Mouse (Mus musculus) bone marrow, adult 2 months (tissue): ENCODE measurements around the gene Hjurp. TPM values are rescaled to one million over a fixed set of nuclear protein-coding genes. Genes with fewer than 3 reads are reported as not detected.
"Not testable (repeated sequence)": the region's sequence is repeated elsewhere in the genome, so short reads cannot be mapped to it uniquely, and the experiment has no call there.

Experiments used
- H3K27ac ChIP-seq: fragments of 200-500 bp; 2 replicates; pipeline ENCODE4 v1.5.1; 2012; ENCODE audit warnings: low read depth, mild to moderate bottlenecking, control low read depth, inconsistent platforms, low read length; ENCODE audit not compliant: control insufficient read depth, poor library complexity, insufficient read depth
- H3K4me1 ChIP-seq: fragments of 200-500 bp; 2 replicates; pipeline ENCODE4 v1.6.1; 2011; ENCODE audit warnings: low read length; ENCODE audit not compliant: control insufficient read depth, insufficient read depth
- H3K4me3 ChIP-seq: fragments of 200-500 bp; replicated peaks from 2 replicates; pipeline ENCODE3; 2011; ENCODE audit warnings: mild to moderate bottlenecking, low read depth, low read length, control low read depth; ENCODE audit not compliant: control insufficient read depth
- CTCF ChIP-seq: fragments of 200-500 bp; IDR thresholded peaks from 2 replicates; pipeline ENCODE4 v1.5.1; 2011; ENCODE audit warnings: low read length, control low read depth; ENCODE audit not compliant: control insufficient read depth, insufficient read depth
- POLR2A ChIP-seq: fragments of 200-500 bp; IDR thresholded peaks from 2 replicates; pipeline ENCODE4 v1.6.1; 2011; ENCODE audit warnings: low read depth, mild to moderate bottlenecking, control low read depth, low read length, borderline replicate concordance; ENCODE audit not compliant: control insufficient read depth
- WGBS: fragments of 180-500 bp; shearing (Covaris S2); methylation state at CpG from one replicate; pipeline ENCODE4 v1.1.7; 2018; 5-methylcytosine and 5-hydroxymethylcytosine counted together
- polyA plus RNA-seq: library from polyadenylated mRNA; stranded (reverse); fragments of >200 nt; gene quantifications from 2 replicates; pipeline ENCODE4 v1.2.4, GENCODE M21; 2011; ENCODE audit warnings: low replicate concordance; ENCODE audit not compliant: missing spikeins, insufficient read depth, insufficient read length

The Hjurp gene
- polyA plus RNA-seq, 1 experiment = 135 TPM

DNA sequence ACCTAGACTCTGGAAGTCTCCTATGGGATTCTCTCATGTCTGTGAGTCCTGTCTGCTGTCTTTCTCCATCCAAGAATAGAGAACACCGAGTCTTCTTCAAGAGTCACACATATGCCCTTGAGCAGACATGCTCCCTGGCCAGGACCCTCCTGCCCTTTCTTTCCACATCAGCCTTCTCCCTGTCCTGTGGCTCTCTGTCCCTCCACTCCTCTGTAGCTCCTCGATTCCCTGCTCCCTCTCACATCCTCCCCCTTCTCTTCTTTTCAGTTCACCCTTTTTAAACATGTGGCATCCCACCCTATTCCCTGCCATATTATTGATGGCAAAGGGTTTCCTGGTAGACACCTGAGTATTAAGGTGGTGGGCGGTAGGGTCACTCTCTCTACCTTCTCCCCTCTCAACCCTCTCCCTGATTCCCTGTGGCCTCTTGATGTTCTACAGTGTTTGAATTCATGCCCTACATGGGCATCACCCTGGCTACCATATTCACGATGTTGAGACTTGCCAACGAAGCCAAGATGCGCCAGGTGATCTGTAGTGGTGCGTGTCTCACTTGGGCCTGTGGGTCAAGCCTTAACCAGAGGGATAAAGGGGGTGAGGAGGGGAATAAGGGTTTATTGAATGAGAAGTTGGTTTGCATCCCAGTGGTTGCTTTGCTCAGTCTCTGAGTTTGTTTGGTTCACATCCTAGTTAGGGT, 45.5 kb downstream of the Hjurp start:
- TF ChIP-seq POLR2A (no peak), CTCF (no peak)
- Histone ChIP-seq H3K27ac (no peak overlapping the region), H3K4me3 (no peak overlapping the region), H3K4me1 (no peaks in the 10 kb centered on the region)
- 62% methylated on average over 7 of the region's 7 CpGs for WGBS

DNA sequence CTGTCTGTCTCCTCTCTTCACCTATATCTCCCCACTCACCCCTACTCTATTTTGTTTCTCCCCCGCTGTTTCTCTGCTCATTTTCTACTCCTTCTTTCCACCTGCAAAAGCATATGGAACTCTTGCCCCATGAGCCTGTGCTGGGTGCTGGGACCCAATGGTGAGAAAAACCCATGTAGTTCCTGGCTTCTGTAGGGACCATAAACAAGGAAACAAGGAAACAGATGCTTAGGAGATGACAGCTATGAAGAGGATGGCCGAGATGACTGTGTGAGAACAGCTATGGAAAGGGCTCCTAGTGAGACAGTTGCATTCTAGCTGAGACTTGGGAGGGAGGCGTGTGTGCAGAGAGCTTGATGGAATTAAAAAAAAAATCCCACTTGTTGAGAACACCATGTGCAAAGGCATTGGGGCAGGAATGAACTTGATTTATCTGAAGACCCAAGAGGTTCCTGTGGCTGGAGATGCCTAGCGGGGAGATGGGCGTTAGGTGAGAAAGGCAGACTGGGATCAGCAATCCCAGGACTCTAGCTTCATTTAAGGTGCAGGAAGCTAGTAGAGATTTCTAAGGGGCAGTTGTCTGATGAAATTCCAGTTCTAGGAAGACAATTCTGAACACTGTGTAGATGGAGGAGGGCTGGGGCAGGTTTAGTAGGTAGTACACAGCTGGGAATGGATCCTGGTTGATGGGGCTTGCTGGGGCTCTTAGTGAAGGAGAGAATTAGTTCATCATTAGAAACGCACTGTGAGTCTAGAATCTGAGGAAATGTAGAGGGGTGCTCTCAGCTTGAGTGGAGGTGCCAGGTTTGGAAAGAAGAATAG, 46.2 kb downstream of the Hjurp start:
- no peak for TF ChIP-seq POLR2A
- TF ChIP-seq CTCF = no peak
- Histone ChIP-seq H3K4me3 (no peak overlapping the region), H3K27ac (no peak overlapping the region), H3K4me1 (no peaks in the 10 kb centered on the region; the same call in 1 of the 2 replicates)
- WGBS = 73% methylated on average over 6 of the region's 6 CpGs

- Histone ChIP-seq H3K27ac (no peak overlapping the region), H3K4me1 (no peaks in the 10 kb centered on the region; the same call in 1 of the 2 replicates), H3K4me3 (no peak overlapping the region)
- 70% methylated on average over 7 of the region's 7 CpGs for WGBS
- TF ChIP-seq POLR2A = no peak
- TF ChIP-seq CTCF = no peak
These were observed 47.0 kb downstream of the Hjurp start for GRCm38 (mm10) chr1:88230421-88230820.

- TF ChIP-seq POLR2A = no peak
- no peak for TF ChIP-seq CTCF
- H3K27ac ChIP-seq = no peak overlapping the region
- H3K4me1 ChIP-seq = no peaks in the 10 kb centered on the region; the same call in 1 of the 2 replicates
- H3K4me3 ChIP-seq = no peak overlapping the region
- 78% methylated on average over 5 of the region's 5 CpGs for WGBS
These were observed 47.4 kb downstream of the Hjurp start for GRCm38 (mm10) chr1:88229986-88230385.

- no peak for TF ChIP-seq POLR2A
- TF ChIP-seq CTCF = no peak
- WGBS = 73% methylated on average over 3 of the region's 3 CpGs
- Histone ChIP-seq H3K4me3 (no peak overlapping the region), H3K4me1 (no peaks in the 10 kb centered on the region; the same call in 1 of the 2 replicates), H3K27ac (no peak overlapping the region)
These were observed 47.9 kb downstream of the Hjurp start for GRCm38 (mm10) chr1:88229566-88229965.

- 66% methylated on average over 7 of the region's 7 CpGs for WGBS
- TF ChIP-seq POLR2A (no peak), CTCF (no peak)
- Histone ChIP-seq H3K4me3 (no peak overlapping the region), H3K4me1 (no peaks in the 10 kb centered on the region; the same call in 1 of the 2 replicates), H3K27ac (no peak overlapping the region)
These were observed 49.3 kb downstream of the Hjurp start for GRCm38 (mm10) chr1:88228121-88228520.

GRCm38 (mm10) chr1:88227482-88227881, 50.0 kb downstream of the Hjurp start:
- no peak overlapping the region for H3K27ac ChIP-seq
- no peak for TF ChIP-seq POLR2A
- no peak for TF ChIP-seq CTCF
- H3K4me1 ChIP-seq = no peaks in the 10 kb centered on the region; the same call in 1 of the 2 replicates
- WGBS = 51% methylated on average over 2 of the region's 2 CpGs
- no peak overlapping the region for H3K4me3 ChIP-seq

DNA sequence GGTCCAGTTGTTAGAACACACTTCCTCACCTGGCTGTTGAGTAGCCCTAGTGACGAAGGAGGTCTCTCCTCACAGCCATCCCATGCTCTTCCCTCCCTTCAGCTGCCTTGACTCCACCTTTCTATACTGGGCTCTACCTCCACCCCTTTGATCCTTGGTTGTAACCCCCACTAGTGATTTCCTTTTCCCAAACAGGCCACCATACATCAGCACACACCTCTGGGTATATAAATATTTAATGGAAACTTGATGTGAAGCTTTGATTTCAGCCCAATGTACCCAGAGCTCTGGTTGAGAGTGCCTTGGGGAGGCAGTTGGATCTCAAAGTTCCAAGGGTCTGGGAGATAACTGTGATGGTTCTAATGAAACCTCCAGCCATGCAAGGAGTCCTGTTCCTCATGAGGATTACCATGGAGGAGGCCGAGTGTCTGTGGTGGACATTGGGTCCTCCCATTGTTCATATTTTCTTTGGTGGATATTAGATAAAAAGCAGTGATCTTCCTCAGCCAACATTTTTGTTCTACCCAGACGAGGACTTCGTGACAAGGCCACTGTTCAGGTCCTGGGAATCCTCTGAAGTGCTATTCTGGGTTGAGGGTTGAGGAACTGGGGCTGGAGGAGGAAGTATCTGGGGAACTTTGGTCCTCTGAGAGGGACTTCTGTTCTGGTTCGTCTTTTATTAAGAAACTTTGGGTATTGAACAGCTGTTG, 50.6 kb downstream of the Hjurp start, which contains the start of gene Mroh2a:
Gene Mroh2a, plus strand, starts transcription at position 317 of the 710 bp plus-strand sequence.
- no peaks in the 10 kb centered on the region; the same call in 1 of the 2 replicates for H3K4me1 ChIP-seq
- 44% methylated on average over 5 of the region's 5 CpGs for WGBS
- no peak within 1 kb of the TSS for H3K27ac ChIP-seq
- TF ChIP-seq POLR2A = no peak
- TF ChIP-seq CTCF = no peak
- H3K4me3 ChIP-seq = no peak within 1 kb of the TSS

DNA sequence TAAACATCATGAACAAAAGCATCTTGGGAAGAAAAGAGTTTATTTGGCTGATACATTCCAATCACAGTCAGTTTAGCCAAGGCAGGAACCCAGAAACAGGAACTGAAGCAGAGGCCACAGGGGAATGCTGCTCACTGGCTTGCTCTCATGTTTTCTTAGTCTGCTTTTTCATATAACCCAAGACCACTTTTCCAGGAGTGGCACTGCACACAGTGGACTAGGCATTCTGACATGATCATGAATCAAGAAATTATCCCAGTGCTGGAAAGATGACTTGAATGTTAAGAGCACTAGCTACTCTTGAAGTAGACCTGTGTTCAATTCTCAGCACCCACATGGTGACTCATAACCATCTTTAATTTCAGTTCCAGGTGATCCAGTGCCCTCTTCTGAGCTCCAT, 51.7 kb downstream of the Hjurp start:
- Histone ChIP-seq H3K4me3 (no peak overlapping the region), H3K27ac (no peak overlapping the region), H3K4me1 (no peaks in the 10 kb centered on the region; the same call in 1 of the 2 replicates)
- no peak for TF ChIP-seq POLR2A
- no peak for TF ChIP-seq CTCF

DNA sequence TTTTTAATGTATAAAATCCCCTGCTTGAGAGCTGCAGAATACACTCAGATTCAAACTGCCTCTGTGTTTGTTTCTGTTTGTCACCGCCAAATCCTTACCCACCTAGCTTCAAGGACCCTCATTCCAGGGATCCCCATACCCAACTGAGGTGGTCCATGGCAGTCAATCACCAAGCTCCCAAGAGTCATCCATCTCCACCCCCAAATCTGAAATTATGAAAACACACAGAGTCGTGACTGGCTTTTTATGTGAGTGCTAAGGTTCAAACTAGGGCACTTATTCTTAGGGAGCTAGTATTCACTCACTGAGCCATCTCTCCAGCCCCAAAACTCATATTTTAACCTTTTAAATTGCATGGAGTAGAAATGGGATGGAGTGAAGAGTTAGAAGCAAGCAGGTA, 52.1 kb downstream of the Hjurp start:
- not testable (repeated sequence) for H3K4me3 ChIP-seq, H3K4me1 ChIP-seq, H3K27ac ChIP-seq
- WGBS = 35% methylated on average over 2 of the region's 2 CpGs
